ENCODE assay signal across 8 mouse cellular contexts in genomic region chr2:172831133-172831532, GRCm38 (mm10).
DNase-seq lines count a peak whose midpoint lies in the region; ATAC-seq lines count a peak whose summit lies in the region.

No protein-coding gene starts in this region.

- WGBS in hindbrain, embryonic 15.5 days = 23% methylated on average over 3 of the region's 3 CpGs

- no peaks in the 10 kb centered on the region for H3K4me1 ChIP-seq in hindbrain, embryonic 15.5 days (replicated peaks)

- no peak overlapping the region for H3K27ac ChIP-seq in hindbrain, embryonic 15.5 days (replicated peaks)

- no peak overlapping the region for H3K9ac ChIP-seq in hindbrain, embryonic 15.5 days

- no peaks in the 10 kb centered on the region for H3K9me3 ChIP-seq in hindbrain, embryonic 15.5 days

- 0 out of 2 replicates have a peak, but pooled peaks cover 2% of the 10 kb centered on the region for H3K27me3 ChIP-seq in hindbrain, embryonic 15.5 days

- DNase-seq in T-cell, adult 2 months (ENCODE audit: low spot score) = peak; percentile 75
- DNase-seq in cerebellum, postnatal 36 days = peak; percentile 82 to 86
- DNase-seq in gastrocnemius, adult 18-20 months (ENCODE audit: low spot score) = peak; percentile 83
- DNase-seq in layer of hippocampus, postnatal 25 days (ENCODE audit: extremely low spot score in 1 of 2, low spot score in 1 of 2) = peak; percentile 84 to 99
- DNase-seq in lung, postnatal 36 days = peak; percentile 88
- DNase-seq in retina, postnatal 7 days (ENCODE audit: low read depth, low spot score) = peak; percentile 74
- peak; percentile 63 to 85 for DNase-seq in urinary bladder, adult 18-20 months (ENCODE audit: low spot score in 2 of 2)

- ATAC-seq in hindbrain, embryonic 15.5 days (ENCODE audit: low FRiP score, low read depth) = peak; percentile 52; the same call in 1 of the 2 replicates

- H3K4me2 ChIP-seq in hindbrain, embryonic 15.5 days = no peak overlapping the region

- H3K4me3 ChIP-seq in hindbrain, embryonic 15.5 days = no peak overlapping the region

- H3K36me3 ChIP-seq in hindbrain, embryonic 15.5 days = no peaks in the 10 kb centered on the region
